Mouse (Mus musculus) neural tube, embryonic 10.5 days (tissue): Measurements from ENCODE around the gene Flrt2.
"Not testable (repeated sequence)": the region's sequence is repeated elsewhere in the genome, so short reads cannot be mapped to it uniquely, and the experiment has no call there.

Experiments used
- DNase-seq: peaks from one replicate; pipeline ENCODE4 v3.0.0-alpha.2; 2017; ENCODE audit warnings: low spot score; ENCODE audit errors: extremely low spot score

Gene Flrt2

DNA sequence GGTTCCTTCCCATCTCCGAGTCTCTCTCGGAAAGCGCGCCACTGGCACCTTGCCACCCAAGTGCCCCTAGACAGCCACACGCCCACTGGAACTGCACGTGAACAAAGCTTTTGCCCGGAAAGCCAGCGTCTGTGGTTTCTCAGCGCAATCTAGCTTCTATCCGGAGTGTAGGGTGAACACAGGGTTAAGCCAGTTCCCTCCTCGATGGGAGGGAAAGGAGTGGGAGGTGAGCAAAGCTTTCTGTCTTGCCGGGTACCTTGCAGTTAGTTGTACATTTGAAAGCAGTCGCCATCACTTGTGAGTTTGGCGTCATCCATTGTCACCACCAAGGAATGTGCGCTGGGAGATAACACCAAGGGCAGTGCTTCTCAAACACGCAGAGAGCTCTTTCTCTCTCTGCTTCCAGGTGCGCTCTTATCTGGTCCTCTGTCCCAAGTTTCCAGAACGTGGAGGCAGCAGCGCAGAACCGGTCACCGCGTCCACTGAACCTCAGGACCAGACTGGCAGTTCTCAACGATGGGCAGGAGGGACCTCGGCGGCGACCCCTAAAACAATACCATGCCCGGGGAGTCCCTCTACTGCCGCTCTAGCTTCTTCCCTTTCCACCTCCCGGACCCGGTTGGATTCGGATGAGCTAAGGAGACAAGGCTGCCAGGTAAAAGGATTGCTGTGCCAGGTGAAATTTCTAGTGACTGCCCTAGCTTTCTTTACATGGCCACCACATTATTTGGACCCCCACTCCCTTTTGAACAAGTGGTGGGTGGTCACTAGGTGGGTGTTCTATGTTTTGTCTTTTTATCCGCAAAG is at the start of gene Flrt2:
Gene Flrt2, plus strand, starts transcription at position 266 of the 807 bp plus-strand sequence.
- DNase-seq = peak; percentile 51

- no peak for DNase-seq
These were observed 49.8 kb upstream of the Flrt2 start for GRCm38 (mm10) chr12:95642226-95642625.

- not testable (repeated sequence) for DNase-seq
These were observed 44.8 kb upstream of the Flrt2 start for GRCm38 (mm10) chr12:95647179-95647578.

DNA sequence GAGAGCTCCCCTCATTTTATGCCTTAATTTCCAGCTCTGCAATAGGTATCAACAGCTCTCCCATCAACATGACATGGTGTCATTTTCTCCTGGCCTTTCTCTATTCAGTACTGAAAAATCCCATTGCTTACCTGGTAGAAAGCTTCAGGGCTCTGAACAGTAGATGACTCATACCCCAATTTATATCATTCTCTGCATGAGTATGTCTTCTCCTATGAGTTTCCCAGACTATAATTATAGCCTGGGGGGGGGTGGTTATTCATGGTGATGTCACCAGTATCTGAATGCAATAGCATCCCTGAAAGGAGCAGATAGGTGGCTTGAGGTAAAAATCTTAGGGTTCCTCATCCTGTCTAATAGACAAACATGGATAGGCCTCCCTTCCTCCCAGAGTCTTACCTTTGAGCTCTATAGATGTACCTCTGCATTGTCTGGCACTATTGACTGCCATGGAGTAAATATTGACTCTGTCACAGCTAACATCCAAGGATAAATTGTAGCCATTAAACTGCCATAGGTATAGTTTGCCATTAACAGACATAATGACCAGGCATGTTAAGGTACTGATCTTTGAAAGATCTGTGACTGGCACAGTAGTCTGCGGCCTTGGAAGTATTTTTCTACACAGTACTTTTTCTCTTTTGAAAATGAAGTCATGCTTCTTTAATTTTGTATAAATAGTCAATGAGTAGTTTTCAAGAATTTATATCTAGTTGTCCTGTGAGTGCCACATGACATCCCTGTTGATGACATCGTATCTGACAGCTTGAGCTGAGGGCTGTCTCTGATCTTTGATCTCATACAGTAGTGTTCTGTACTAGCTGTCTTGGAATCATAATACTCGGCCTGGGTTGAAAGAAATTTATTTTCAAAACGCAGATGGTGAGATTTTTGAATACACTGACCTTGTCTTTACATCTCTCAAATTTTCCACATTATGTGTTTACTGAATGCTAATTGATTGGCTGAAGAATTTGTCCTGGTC is 39.6 kb upstream of the Flrt2 start:
- no peak for DNase-seq

DNA sequence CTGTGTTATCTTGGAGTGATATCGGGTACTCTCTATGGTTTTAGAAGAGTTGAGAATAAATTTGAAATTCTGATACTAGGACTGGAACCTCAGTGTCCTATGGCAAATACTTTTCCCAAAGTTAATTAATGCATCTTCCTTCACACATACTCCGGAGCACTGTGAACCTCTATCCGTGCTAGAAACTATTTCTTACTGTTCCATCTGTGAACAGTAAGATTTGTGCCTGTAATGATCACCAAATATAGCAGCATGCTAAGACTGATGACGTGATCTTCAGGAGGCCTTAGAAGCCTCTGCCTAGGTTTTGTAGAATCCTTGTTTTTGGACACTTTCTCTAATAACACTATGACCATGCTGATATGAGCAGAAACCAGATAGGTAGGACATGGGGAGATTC is 35.4 kb upstream of the Flrt2 start:
- no peak for DNase-seq

GRCm38 (mm10) chr12:95667296-95667695 is 24.7 kb upstream of the Flrt2 start:
- no peak for DNase-seq

DNA sequence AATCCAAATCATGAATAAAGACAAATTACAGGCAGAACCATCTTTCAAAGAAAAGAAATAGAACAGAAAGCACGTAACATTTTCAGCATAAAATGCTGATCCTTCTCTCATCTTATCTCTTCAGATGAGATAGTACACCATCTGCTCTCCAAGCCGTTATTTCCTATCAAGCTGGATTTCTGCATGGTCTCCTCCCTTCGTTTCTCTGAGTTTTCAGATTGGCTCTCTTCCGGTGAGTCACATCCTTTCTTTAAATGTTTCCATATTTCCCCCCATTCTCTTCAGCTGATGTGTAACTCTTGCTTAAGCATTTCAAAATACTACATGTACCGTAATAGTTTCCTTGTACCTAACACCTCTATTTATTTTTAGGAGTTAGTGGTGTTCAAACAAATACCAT is 16.3 kb upstream of the Flrt2 start:
- DNase-seq = no peak

DNA sequence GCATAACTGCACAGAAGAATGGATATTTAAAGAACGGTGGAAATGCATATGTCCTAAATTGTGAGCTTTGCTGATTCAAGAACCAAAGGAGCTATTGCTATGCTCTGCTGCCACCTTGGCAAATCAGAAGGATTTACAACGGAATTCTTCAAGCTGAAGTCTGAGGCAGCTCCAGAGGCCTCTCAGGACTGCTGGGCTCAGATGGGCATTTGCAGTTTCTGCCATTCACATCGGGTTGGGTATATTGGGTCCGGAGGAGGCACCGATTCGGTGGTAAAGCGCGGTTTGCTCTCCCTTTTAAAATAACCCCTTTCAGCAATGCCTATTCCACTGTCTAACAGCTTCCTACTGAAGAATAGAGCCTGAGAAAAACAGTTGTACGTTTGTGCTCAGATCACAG is 1.2 kb upstream of the Flrt2 start:
- peak; percentile 29 for DNase-seq

GRCm38 (mm10) chr12:95692948-95693650 is 1.1 kb downstream of the Flrt2 start:
- peak; percentile 46 for DNase-seq

DNA sequence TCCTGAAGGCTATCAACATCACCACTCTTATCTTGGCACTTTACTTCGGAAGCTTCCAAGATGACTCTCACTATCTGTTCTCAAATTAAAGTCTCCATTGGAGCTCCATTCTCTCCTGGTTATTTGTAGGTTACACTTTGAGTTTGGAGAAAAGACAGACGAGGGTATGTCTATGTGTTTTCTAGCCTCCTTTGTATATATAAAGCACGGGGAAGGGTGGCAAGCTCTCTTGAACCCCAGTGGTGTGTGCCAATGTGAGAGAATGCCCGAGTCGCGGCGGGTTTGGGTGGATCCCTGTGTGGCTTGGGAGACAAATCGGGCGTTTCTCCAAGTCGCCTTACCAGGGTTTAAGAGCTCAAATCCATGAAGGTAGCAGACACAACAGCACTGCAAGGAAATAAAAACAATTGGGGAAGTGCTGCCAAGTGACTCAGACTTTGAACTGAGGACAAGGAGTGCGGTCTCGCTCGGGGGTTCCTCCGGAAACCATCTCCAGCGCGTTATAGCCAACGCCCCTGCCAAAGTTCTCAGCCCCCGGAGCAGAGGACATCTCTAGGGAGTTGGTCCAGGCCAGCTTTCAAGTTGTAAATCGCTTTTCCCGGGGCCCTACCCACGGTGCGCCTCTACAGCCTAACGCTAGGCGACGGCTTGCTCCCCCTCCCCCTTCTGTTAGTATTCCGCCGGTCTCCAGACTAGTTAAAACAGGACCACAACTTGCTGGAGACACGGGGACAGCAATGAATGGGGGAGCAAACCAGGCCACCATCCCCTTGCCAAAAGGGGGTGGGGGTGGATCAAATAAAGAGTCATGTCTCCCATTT is 1.8 kb downstream of the Flrt2 start:
- DNase-seq = peak; percentile 62

DNA sequence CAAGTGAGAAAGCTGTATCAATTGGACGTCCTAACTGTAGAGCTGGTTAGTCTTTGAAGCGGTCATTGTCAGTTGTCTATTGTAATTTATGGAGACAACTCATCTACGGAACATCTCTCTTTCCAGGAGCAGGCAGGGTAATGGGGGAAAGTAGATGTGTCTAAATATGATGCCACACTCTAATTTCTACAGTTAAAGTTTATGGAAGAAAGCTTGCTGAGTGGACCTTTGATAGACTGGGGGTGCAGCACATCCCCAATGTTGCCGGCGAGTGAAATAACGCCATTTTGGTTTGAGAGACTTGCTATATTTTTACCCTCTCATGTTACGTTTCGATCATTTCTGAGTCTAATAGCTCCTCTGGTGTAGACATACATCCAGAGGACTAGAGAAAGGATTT is 2.5 kb downstream of the Flrt2 start:
- DNase-seq = no peak

DNA sequence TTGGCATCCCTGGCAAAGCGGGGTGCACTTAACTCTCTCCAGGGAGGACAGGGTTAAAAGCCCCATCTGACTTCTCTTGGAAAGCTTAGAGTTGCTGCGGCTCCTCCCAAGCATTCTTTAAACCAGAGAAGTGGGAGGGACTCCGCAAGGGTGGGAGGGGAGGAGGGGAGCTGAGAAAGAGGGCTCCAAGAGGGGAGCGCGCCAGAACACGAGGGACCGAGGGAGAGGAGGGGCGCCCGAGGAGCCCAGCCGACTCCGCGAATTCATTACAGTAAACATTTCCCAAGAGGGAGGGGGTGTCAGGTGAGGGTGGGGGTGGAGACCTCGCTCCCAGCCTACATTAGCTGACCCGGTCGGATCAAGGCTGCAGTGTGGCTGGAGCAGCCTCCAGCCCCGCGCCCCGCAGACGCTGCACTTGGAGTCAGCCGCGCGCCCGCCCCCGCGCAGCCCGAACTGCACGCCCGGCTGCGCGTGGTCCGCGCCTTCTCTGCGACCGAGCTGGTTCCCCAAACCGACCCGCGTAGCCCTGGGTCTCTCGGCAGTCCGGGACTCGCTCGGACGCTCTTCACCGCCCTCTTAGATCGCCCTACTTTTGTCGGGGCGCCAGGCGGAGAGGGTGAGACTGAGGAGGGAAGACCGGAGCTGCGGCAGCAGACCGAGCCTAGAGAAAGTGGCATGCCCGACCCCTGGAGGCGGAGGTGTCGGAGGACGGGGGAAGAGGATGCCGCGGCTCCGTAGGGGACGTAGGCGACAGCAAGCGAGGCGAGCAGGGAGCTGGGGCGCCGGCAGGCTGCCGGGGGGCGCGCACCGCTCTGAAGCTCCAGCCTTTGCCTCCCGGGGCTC is 3.2 kb downstream of the Flrt2 start:
- peak; percentile 86 for DNase-seq

DNA sequence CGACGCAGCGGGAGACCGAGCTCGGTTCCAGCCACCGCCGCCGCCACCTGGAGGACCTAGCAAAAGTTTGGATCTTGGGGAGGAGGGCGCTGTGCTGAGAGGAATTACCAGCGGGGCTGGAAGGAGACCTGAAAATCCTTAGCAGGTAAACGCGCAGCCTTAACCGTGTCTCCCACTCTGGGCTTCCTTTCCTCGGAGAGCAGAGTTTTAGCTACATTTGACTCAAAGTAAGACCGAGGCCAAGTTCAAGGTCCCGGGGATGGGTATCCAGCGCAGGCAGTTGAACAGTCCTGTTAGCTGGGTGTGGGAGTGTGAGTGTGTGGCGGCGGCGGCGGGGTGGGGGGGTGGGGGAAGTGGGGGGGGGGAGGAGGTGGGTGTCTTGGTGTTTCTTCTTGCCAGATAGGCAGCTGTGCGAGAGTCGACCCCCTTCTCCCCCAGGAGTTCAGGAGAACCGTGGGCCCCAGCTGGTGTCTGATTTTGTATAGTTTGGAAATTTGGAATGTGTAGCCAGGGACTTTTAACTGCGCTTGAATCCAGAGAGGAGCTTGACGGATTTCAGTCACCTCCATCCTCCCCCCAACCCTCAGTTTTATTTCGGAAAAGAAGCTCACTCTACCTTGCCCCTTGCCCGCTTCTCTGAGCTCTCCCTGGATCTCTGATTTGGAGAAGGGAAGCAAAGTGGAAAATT is 4.0 kb downstream of the Flrt2 start:
- no peak for DNase-seq

DNA sequence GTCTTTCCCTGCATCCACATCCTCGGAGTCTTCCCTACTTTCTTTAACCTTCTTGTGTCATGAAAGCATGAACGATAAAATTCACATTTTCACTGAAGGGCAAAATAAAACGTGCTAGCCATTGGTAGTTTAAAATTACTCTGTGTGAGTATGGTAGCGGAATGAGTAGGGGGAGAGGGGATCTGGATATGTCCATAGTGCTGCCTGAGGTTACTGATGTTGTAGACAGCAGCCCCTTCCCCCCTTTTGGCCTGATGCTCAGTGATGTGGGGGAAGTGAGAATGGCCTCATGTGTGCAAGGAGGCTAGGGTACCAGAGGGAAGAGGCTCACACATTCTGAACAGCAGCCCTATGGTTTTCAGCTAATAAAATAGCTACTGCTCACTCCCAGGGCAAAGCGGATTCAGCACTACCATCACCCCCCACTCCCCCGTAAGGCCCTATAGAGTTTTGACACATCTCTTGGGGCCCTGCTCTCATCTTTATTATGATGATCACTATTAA is 4.5 kb downstream of the Flrt2 start:
- peak; percentile 33 for DNase-seq

DNA sequence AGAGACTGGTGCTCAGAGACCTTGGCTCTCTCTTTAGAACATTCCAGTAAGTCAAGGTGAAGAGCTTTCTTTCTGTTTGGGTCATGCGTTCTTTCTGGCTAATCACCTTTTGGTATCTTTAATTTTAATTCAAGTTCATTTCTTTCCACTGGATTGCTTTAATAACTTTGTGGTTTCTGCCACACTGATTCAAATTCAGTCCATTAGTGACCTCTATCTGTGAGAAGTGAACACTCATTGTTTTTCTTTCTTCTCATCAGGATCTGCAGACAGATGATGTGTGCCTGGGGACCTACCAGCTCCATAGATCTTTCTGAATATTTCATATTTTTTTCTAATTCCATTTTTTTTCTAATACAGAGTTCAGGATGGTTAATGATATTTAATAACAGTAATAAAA is 6.5 kb downstream of the Flrt2 start:
- no peak for DNase-seq

DNA sequence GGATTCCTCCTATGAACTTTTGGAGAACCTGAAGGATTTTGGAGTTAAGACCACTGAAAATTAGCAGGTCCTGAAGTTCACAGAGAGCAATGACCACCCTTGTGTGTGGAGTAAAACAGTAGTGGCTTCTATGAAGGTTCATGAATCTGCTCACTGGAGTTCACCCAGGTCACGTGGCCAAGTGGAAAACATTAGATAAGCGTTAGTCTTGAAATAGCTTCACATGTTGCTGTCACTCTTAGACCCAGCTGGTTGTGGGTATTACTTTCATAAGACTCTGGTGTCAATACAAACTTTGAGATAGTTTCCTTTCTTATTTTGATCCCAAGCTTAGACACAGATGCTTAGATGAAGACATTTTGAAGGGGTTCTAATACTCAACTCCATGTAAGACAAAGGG is 8.7 kb downstream of the Flrt2 start:
- no peak for DNase-seq

- DNase-seq = no peak
These were observed 9.6 kb downstream of the Flrt2 start for GRCm38 (mm10) chr12:95701580-95701979.

- no peak for DNase-seq
These were observed 13.0 kb downstream of the Flrt2 start for GRCm38 (mm10) chr12:95705006-95705405.

DNA sequence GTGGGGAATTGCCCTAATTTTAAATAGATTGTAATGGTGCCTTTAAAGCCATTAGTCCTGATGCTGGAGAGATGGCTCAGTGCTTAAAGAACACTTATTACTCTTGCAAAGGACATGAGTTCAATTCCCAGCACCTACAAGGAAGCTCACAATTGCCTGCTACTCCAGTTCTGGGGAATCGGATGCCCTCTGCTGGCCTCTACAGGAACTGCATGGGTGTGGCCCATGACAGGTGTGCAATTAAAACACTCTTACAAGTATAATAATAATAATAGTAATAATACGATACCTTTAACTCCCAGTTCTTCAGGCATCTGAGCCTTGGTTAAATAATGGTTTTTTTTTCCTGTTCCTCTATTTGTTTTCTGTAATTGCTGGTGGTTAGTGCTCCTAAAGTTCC is 31.2 kb downstream of the Flrt2 start:
- DNase-seq = no peak
